Mouse (Mus musculus): ENCODE results near the gene Ncr1. TPM values are rescaled to one million over a fixed set of nuclear protein-coding genes. Genes with fewer than 3 reads are reported as not detected.

Gene Ncr1
- not detected for polyA plus RNA-seq (2017; shearing (Covaris generic))

GRCm38 (mm10) chr7:4337509-4337908, at the start of gene Ncr1:
Gene Ncr1, plus strand, starts transcription at chr7:4337724.

Other genes starting within 250 kb of the Ncr1 start
- gene Ttyh1, start 218.3 kb upstream of the Ncr1 start, polyA plus RNA-seq (2017; shearing (Covaris generic)): 0.87 TPM
- 177 TPM for gene Leng8, start 200.7 kb upstream of the Ncr1 start, polyA plus RNA-seq (2017; shearing (Covaris generic))
- gene Leng9, start 187.3 kb upstream of the Ncr1 start, polyA plus RNA-seq (2017; shearing (Covaris generic)): 10.4 TPM
- not detected for gene Cdc42ep5, start 172.9 kb upstream of the Ncr1 start, polyA plus RNA-seq (2017; shearing (Covaris generic))
- gene Lilra5, start 100.0 kb upstream of the Ncr1 start, polyA plus RNA-seq (2017; shearing (Covaris generic)): not detected
- not detected for gene Gp6, start 60.0 kb downstream of the Ncr1 start, polyA plus RNA-seq (2017; shearing (Covaris generic))
- 5.8 TPM for gene Rdh13, start 107.9 kb downstream of the Ncr1 start, polyA plus RNA-seq (2017; shearing (Covaris generic))
- 22.3 TPM for gene Eps8l1, start 123.0 kb downstream of the Ncr1 start, polyA plus RNA-seq (2017; shearing (Covaris generic))
- 24.9 TPM for gene Ppp1r12c, start 164.0 kb downstream of the Ncr1 start, polyA plus RNA-seq (2017; shearing (Covaris generic))
- 5.5 TPM for gene Tnnt1, start 178.7 kb downstream of the Ncr1 start, polyA plus RNA-seq (2017; shearing (Covaris generic))
- 2.8 TPM for gene Tnni3, start 186.5 kb downstream of the Ncr1 start, polyA plus RNA-seq (2017; shearing (Covaris generic))
- gene Dnaaf3, start 194.7 kb downstream of the Ncr1 start, polyA plus RNA-seq (2017; shearing (Covaris generic)): 1.7 TPM
- 0.55 TPM for gene Syt5, start 209.8 kb downstream of the Ncr1 start, polyA plus RNA-seq (2017; shearing (Covaris generic))

Measured in inflammation-experienced regulatory T-cells, adult 16 weeks (primary cell).